Mouse (Mus musculus) CH12.LX (cell line): ENCODE measurements around the gene Hs1bp3. TPM values are rescaled to one million over a fixed set of nuclear protein-coding genes. Genes with fewer than 3 reads are reported as not detected.

Experiments used
- DNase-seq: peaks from one replicate; pipeline ENCODE4 v3.0.0-alpha.2; 2013; ENCODE audit errors: extremely low read depth
- H3K27ac ChIP-seq: 2 replicates; pipeline ENCODE4 v1.5.1; 2012; ENCODE audit warnings: low read depth, mild to moderate bottlenecking, control low read depth, moderate library complexity; ENCODE audit not compliant: insufficient read depth
- H3K27me3 ChIP-seq: replicated peaks from 2 replicates; pipeline ENCODE3; 2012; ENCODE audit warnings: inconsistent platforms
- H3K36me3 ChIP-seq, 2 experiments: replicated peaks in 1 of 2; 2 replicates each; pipeline versions ENCODE3 to v1.6.1; 2012; ENCODE audit warnings: inconsistent platforms in 1 of 2, low read length in 1 of 2, mild to moderate bottlenecking in 1 of 2, mixed read lengths in 1 of 2, moderate library complexity in 1 of 2; ENCODE audit not compliant: control insufficient read depth in 1 of 2, insufficient read depth in 1 of 2
- H3K4me1 ChIP-seq, 2 experiments: 2 replicates each; pipeline ENCODE4 v1.6.1; 2012; ENCODE audit warnings: inconsistent platforms in 1 of 2, moderate library complexity in 1 of 2; ENCODE audit not compliant: insufficient read depth in 2 of 2, control insufficient read depth in 1 of 2
- H3K4me2 ChIP-seq: 2 replicates; pipeline ENCODE4 v1.6.1; 2012; ENCODE audit warnings: low read depth, mild to moderate bottlenecking, control low read depth; ENCODE audit not compliant: poor library complexity, insufficient read depth, severe bottlenecking
- H3K4me3 ChIP-seq, 3 experiments: fragments of 150-350 bp in 1 of 3; sonication (generic) in 1 of 3; replicated peaks in 1 of 3; 2 replicates each; pipeline versions ENCODE3 to v1.5.1; 2011 to 2012; ENCODE audit warnings: low read depth in 2 of 3, low read length in 2 of 3, mild to moderate bottlenecking in 2 of 3, moderate library complexity in 2 of 3, control low read depth in 1 of 3, improper control_type of control experiment in 1 of 3, inconsistent platforms in 1 of 3, mixed read lengths in 1 of 3; ENCODE audit not compliant: poor library complexity in 1 of 3
- H3K79me2 ChIP-seq: replicated peaks from 2 replicates; pipeline ENCODE4 v1.6.1; 2012; ENCODE audit warnings: mild to moderate bottlenecking, moderate library complexity; ENCODE audit not compliant: control insufficient read depth, poor library complexity, insufficient read depth, severe bottlenecking; ENCODE audit errors: extremely low read depth
- H3K9ac ChIP-seq: 2 replicates; pipeline ENCODE4 v1.6.1; 2012; ENCODE audit warnings: low read depth, mild to moderate bottlenecking, control low read depth, moderate library complexity; ENCODE audit not compliant: insufficient read depth
- H3K9me3 ChIP-seq: replicated peaks from 2 replicates; pipeline ENCODE3; 2012; ENCODE audit warnings: low read length, inconsistent platforms, mixed read lengths
- BHLHE40 ChIP-seq: IDR thresholded peaks from 2 replicates; pipeline ENCODE4 v1.6.1; 2011; ENCODE audit warnings: mild to moderate bottlenecking, low read depth, low read length, improper control_type of control experiment
- CHD1 ChIP-seq: IDR thresholded peaks from 2 replicates; pipeline ENCODE4 v1.6.1; 2012; ENCODE audit warnings: low read depth, low read length, improper control_type of control experiment, inconsistent platforms
- CHD2 ChIP-seq: IDR thresholded peaks from 2 replicates; pipeline ENCODE4 v1.6.1; 2011; ENCODE audit warnings: low read length, improper control_type of control experiment
- CTCF ChIP-seq, 2 experiments: IDR thresholded peaks in 1 of 2; conservative IDR thresholded peaks in 1 of 2; 2 replicates each; pipeline ENCODE4 v1.5.1; 2011 to 2012; ENCODE audit warnings: low read depth in 2 of 2, low read length in 2 of 2, improper control_type of control experiment in 1 of 2, inconsistent platforms in 1 of 2, mild to moderate bottlenecking in 1 of 2, moderate library complexity in 1 of 2
- E2F4 ChIP-seq: IDR thresholded peaks from 2 replicates; pipeline ENCODE4 v1.6.1; 2011; ENCODE audit warnings: low read depth, low read length, improper control_type of control experiment; ENCODE audit not compliant: insufficient replicate concordance
- ELF1 ChIP-seq: IDR thresholded peaks from 2 replicates; pipeline ENCODE4 v1.6.1; 2014; ENCODE audit warnings: low read depth, mild to moderate bottlenecking, inconsistent platforms, low read length, improper control_type of control experiment
- EP300 ChIP-seq: IDR thresholded peaks from 2 replicates; pipeline ENCODE4 v1.6.1; 2011; ENCODE audit warnings: low read length, improper control_type of control experiment
- ETS1 ChIP-seq: conservative IDR thresholded peaks from 2 replicates; pipeline ENCODE4 v1.6.1; 2012; ENCODE audit warnings: low read depth, mild to moderate bottlenecking, inconsistent platforms, low read length, improper control_type of control experiment, moderate library complexity
- GABPA ChIP-seq: IDR thresholded peaks from 2 replicates; pipeline ENCODE4 v1.6.1; 2012; ENCODE audit warnings: low read depth, low read length, improper control_type of control experiment, inconsistent platforms; ENCODE audit not compliant: insufficient replicate concordance
- HCFC1 ChIP-seq: IDR thresholded peaks from 2 replicates; pipeline ENCODE4 v1.6.1; 2012; ENCODE audit warnings: low read depth, mild to moderate bottlenecking, inconsistent platforms, low read length, improper control_type of control experiment
- IRF4 ChIP-seq: IDR thresholded peaks from 2 replicates; pipeline ENCODE4 v1.6.1; 2014; ENCODE audit warnings: low read depth, mild to moderate bottlenecking, inconsistent platforms, low read length, improper control_type of control experiment
- JUN ChIP-seq: IDR thresholded peaks from 2 replicates; pipeline ENCODE4 v1.6.1; 2011; ENCODE audit warnings: low read depth, mild to moderate bottlenecking, low read length, improper control_type of control experiment, moderate library complexity; ENCODE audit not compliant: insufficient read depth
- JUND ChIP-seq: conservative IDR thresholded peaks from 2 replicates; pipeline ENCODE4 v1.6.1; 2011; ENCODE audit warnings: low read depth, low read length, improper control_type of control experiment
- KAT2A ChIP-seq: IDR thresholded peaks from 2 replicates; pipeline ENCODE4 v1.6.1; 2012; ENCODE audit warnings: low read length, improper control_type of control experiment, inconsistent platforms; ENCODE audit not compliant: insufficient replicate concordance
- MAFK ChIP-seq: IDR thresholded peaks from 2 replicates; pipeline ENCODE4 v1.6.1; 2011; ENCODE audit warnings: low read length, improper control_type of control experiment; ENCODE audit not compliant: insufficient replicate concordance
- MAX ChIP-seq: IDR thresholded peaks from 2 replicates; pipeline ENCODE4 v1.6.1; 2011; ENCODE audit warnings: low read length, improper control_type of control experiment
- MAZ ChIP-seq: IDR thresholded peaks from 2 replicates; pipeline ENCODE4 v1.6.1; 2012; ENCODE audit warnings: low read depth, mild to moderate bottlenecking, inconsistent platforms, low read length, improper control_type of control experiment, moderate library complexity
- MEF2A ChIP-seq: IDR thresholded peaks from 2 replicates; pipeline ENCODE4 v1.6.1; 2014; ENCODE audit warnings: low read depth, mild to moderate bottlenecking, inconsistent platforms, low read length, improper control_type of control experiment, borderline replicate concordance
- MXI1 ChIP-seq: IDR thresholded peaks from 2 replicates; pipeline ENCODE4 v1.6.1; 2011; ENCODE audit warnings: mild to moderate bottlenecking, low read depth, low read length, improper control_type of control experiment
- MYC ChIP-seq: IDR thresholded peaks from 2 replicates; pipeline ENCODE4 v1.6.1; 2011; ENCODE audit warnings: low read depth, mild to moderate bottlenecking, improper control_type of control experiment, low read length
- NELFE ChIP-seq: IDR thresholded peaks from 2 replicates; pipeline ENCODE4 v1.6.1; 2011; ENCODE audit warnings: low read depth, low read length, improper control_type of control experiment
- NRF1 ChIP-seq: IDR thresholded peaks from 2 replicates; pipeline ENCODE4 v1.6.1; 2014; ENCODE audit warnings: low read depth, mild to moderate bottlenecking, inconsistent platforms, low read length, improper control_type of control experiment, moderate library complexity
- PAX5 ChIP-seq: IDR thresholded peaks from 2 replicates; pipeline ENCODE4 v1.6.1; 2012; ENCODE audit warnings: low read length, inconsistent platforms, mixed read lengths
- POLR2A ChIP-seq: IDR thresholded peaks from 2 replicates; pipeline ENCODE4 v1.6.1; 2011; ENCODE audit warnings: low read depth, mild to moderate bottlenecking, improper control_type of control experiment, low read length
- POLR2AphosphoS2 ChIP-seq: IDR thresholded peaks from 2 replicates; pipeline ENCODE4 v1.6.1; 2011; ENCODE audit warnings: low read depth, low read length, improper control_type of control experiment
- RAD21 ChIP-seq: IDR thresholded peaks from 2 replicates; pipeline ENCODE4 v1.6.1; 2011; ENCODE audit warnings: low read depth, mild to moderate bottlenecking, low read length, improper control_type of control experiment, moderate library complexity
- RCOR1 ChIP-seq: conservative IDR thresholded peaks from 2 replicates; pipeline ENCODE4 v1.6.1; 2012; ENCODE audit warnings: low read depth, mild to moderate bottlenecking, inconsistent platforms, low read length, improper control_type of control experiment
- SIN3A ChIP-seq: IDR thresholded peaks from 2 replicates; pipeline ENCODE4 v1.6.1; 2012; ENCODE audit warnings: low read length, improper control_type of control experiment, inconsistent platforms
- SMC3 ChIP-seq: IDR thresholded peaks from 2 replicates; pipeline ENCODE4 v1.6.1; 2011; ENCODE audit warnings: low read depth, low read length, improper control_type of control experiment
- TBP ChIP-seq: conservative IDR thresholded peaks from 2 replicates; pipeline ENCODE4 v1.6.1; 2011; ENCODE audit warnings: low read depth, low read length, improper control_type of control experiment
- TCF12 ChIP-seq: IDR thresholded peaks from 2 replicates; pipeline ENCODE4 v1.6.1; 2014; ENCODE audit warnings: low read depth, mild to moderate bottlenecking, inconsistent platforms, low read length, improper control_type of control experiment
- UBTF ChIP-seq: IDR thresholded peaks from 2 replicates; pipeline ENCODE4 v1.6.1; 2012; ENCODE audit warnings: low read depth, mild to moderate bottlenecking, inconsistent platforms, low read length, improper control_type of control experiment, moderate library complexity
- USF1 ChIP-seq: IDR thresholded peaks from 2 replicates; pipeline ENCODE4 v1.6.1; 2014; ENCODE audit warnings: low read depth, mild to moderate bottlenecking, inconsistent platforms, low read length, improper control_type of control experiment
- USF2 ChIP-seq: conservative IDR thresholded peaks from 2 replicates; pipeline ENCODE4 v1.6.1; 2011; ENCODE audit warnings: low read depth, low read length, improper control_type of control experiment
- ZC3H11A ChIP-seq: IDR thresholded peaks from 2 replicates; pipeline ENCODE4 v1.6.1; 2012; ENCODE audit warnings: low read depth, mild to moderate bottlenecking, inconsistent platforms, low read length, improper control_type of control experiment
- ZKSCAN1 ChIP-seq: IDR thresholded peaks from 2 replicates; pipeline ENCODE4 v1.6.1; 2012; ENCODE audit warnings: low read depth, inconsistent platforms, low read length, improper control_type of control experiment, borderline replicate concordance
- ZMIZ1 ChIP-seq: IDR thresholded peaks from 2 replicates; pipeline ENCODE4 v1.6.1; 2012; ENCODE audit warnings: low read depth, mild to moderate bottlenecking, inconsistent platforms, low read length, improper control_type of control experiment
- ZNF384 ChIP-seq: IDR thresholded peaks from 2 replicates; pipeline ENCODE4 v1.6.1; 2012; ENCODE audit warnings: low read depth, low read length, improper control_type of control experiment, inconsistent platforms
- dilution Hi-C: fragments of 300-500 bp; cut with MboI; formaldehyde crosslinking; loops from 2 replicates; pipeline ENCODE4 v1.14.3; 2020; ENCODE audit warnings: low sequenced_read_pairs; ENCODE audit not compliant: extremely low pct_unique_long_range_greater_than_20kb, extremely low pct_ligation_motif_present
- in situ Hi-C: fragments of 300-500 bp; cut with MboI; formaldehyde crosslinking; loops from 3 replicates; pipeline ENCODE4 v1.14.3; 2019; ENCODE audit warnings: low sequenced_read_pairs, low pct_ligation_motif_present, low pct_unique_long_range_greater_than_20kb, mixed read lengths
- polyA plus RNA-seq: library from polyadenylated mRNA; unstranded; fragments of >175 nt; gene quantifications from 2 replicates; pipeline ENCODE4 v1.2.1, GENCODE M21; 2012; ENCODE audit warnings: low read depth; ENCODE audit not compliant: insufficient read length
- total RNA-seq, 2 experiments: library from RNA; depleted of rRNA; stranded (reverse); fragments of 300-350 nt in 1 of 2; fragments of >200 nt in 1 of 2; gene quantifications; 2 replicates each; pipeline ENCODE4 v1.2.3; 2012 to 2014

Gene Hs1bp3
- total RNA-seq (2012; rRNA removed) (4.0 and 4.7 TPM in 2 replicates), total RNA-seq (2014; rRNA removed) (2.6 and 2.9 TPM in 2 replicates), polyA plus RNA-seq (8.2 and 10.1 TPM in 2 replicates)

- peak within 1 kb of the TSS; percentile 72 to 80 (median 78) for H3K4me3 ChIP-seq
- H3K27ac ChIP-seq: no peak within 1 kb of the TSS
- dilution Hi-C loops: no loop called here
- H3K9ac ChIP-seq: peak within 1 kb of the TSS; percentile 67
- H3K4me1 ChIP-seq: peaks cover 11 to 19% of the 10 kb centered on the region in 2 experiments
- TF ChIP-seq IRF4: peak; percentile 42; the same call in 1 of the 2 replicates
- peak; percentile 62 for TF ChIP-seq NRF1
- no peak for TF ChIP-seq CHD2
- TF ChIP-seq TCF12: peak; percentile 70
- TF ChIP-seq MEF2A: no peak
- TF ChIP-seq MAZ: peak; percentile 84
- no peak for TF ChIP-seq E2F4
- no peak; the same call in 1 of the 2 replicates for TF ChIP-seq RCOR1
- peak; percentile 67 for TF ChIP-seq NELFE
- no peak for TF ChIP-seq EP300
- no peak for TF ChIP-seq ZKSCAN1
- 0 out of 2 replicates have a peak, but pooled peaks have one; percentile 48 for TF ChIP-seq ZMIZ1
- TF ChIP-seq JUN: no peak
- no peak for TF ChIP-seq ZNF384
- TF ChIP-seq BHLHE40: peak; percentile 97
- TF ChIP-seq MAFK: no peak
- TF ChIP-seq TBP: no peak
- 0 out of 2 replicates have a peak, but pooled peaks have one; percentile 43 for TF ChIP-seq KAT2A
- TF ChIP-seq ELF1: peak; percentile 41; the same call in 1 of the 2 replicates
- peak; percentile 51 for TF ChIP-seq HCFC1
- TF ChIP-seq UBTF: no peak
- peak; percentile 59; the same call in 1 of the 2 replicates for TF ChIP-seq SIN3A
- TF ChIP-seq USF2: no peak; the same call in 1 of the 2 replicates
- 0 out of 2 replicates have a peak, but pooled peaks have one; percentile 23 for TF ChIP-seq ETS1
- TF ChIP-seq MAX: peak; percentile 66; the same call in 1 of the 2 replicates
- TF ChIP-seq POLR2A: peak; percentile 70
- no peak for TF ChIP-seq JUND
- TF ChIP-seq RAD21: peak; percentile 62
- TF ChIP-seq CTCF (conservative IDR thresholded peaks at IDR 0.05 in 1 of 2, IDR thresholded peaks at IDR 0.05 in 1 of 2; ENCODE audit: low read depth in 2 of 2, low read length in 2 of 2): peak; percentile 34 to 86; a peak in 3 of 4 replicates
- TF ChIP-seq GABPA: no peak
- no peak for TF ChIP-seq ZC3H11A
- TF ChIP-seq MXI1: peak; percentile 65
- TF ChIP-seq SMC3: peak; percentile 66
- no peak for TF ChIP-seq POLR2AphosphoS2
- TF ChIP-seq PAX5: no peak
- no peak for TF ChIP-seq MYC
- no peak for TF ChIP-seq CHD1
- TF ChIP-seq USF1: peak; percentile 61
- peak within 1 kb of the TSS; percentile 89 for H3K4me2 ChIP-seq
- no peaks in the 10 kb centered on the region for H3K9me3 ChIP-seq
- in situ Hi-C loops: loop anchor here (25.0 kb wide), 1 partner anchor 699 kb away; no protein-coding TSS in a partner anchor
- H3K36me3 ChIP-seq: peaks cover 10 to 36% of the 10 kb centered on the region in 2 experiments
- peaks cover 9% of the 10 kb centered on the region for H3K27me3 ChIP-seq
- peak; percentile 82 for DNase-seq
- no peaks in the 10 kb centered on the region for H3K79me2 ChIP-seq
Measured at GRCm38 (mm10) chr12:8313270-8313771, at the start of gene Hs1bp3. Hs1bp3 (plus strand) TSS chr12:8313432.
